Mouse (Mus musculus) CH12.LX (cell line): ENCODE data around the gene Csmd2. TPM values are rescaled to one million over a fixed set of nuclear protein-coding genes. Genes with fewer than 3 reads are reported as not detected.

Experiments
- DNase-seq: peaks from one replicate; pipeline ENCODE4 v3.0.0-alpha.2; 2013; ENCODE audit errors: extremely low read depth
- H3K27ac ChIP-seq: 2 replicates; pipeline ENCODE4 v1.5.1; 2012; ENCODE audit warnings: low read depth, mild to moderate bottlenecking, control low read depth, moderate library complexity; ENCODE audit not compliant: insufficient read depth
- H3K27me3 ChIP-seq: replicated peaks from 2 replicates; pipeline ENCODE3; 2012; ENCODE audit warnings: inconsistent platforms
- H3K36me3 ChIP-seq, 2 experiments: replicated peaks in 1 of 2; 2 replicates each; pipeline versions ENCODE3 to v1.6.1; 2012; ENCODE audit warnings: inconsistent platforms in 1 of 2, low read length in 1 of 2, mild to moderate bottlenecking in 1 of 2, mixed read lengths in 1 of 2, moderate library complexity in 1 of 2; ENCODE audit not compliant: control insufficient read depth in 1 of 2, insufficient read depth in 1 of 2
- H3K4me1 ChIP-seq, 2 experiments: 2 replicates each; pipeline ENCODE4 v1.6.1; 2012; ENCODE audit warnings: inconsistent platforms in 1 of 2, moderate library complexity in 1 of 2; ENCODE audit not compliant: insufficient read depth in 2 of 2, control insufficient read depth in 1 of 2
- H3K4me2 ChIP-seq: 2 replicates; pipeline ENCODE4 v1.6.1; 2012; ENCODE audit warnings: low read depth, mild to moderate bottlenecking, control low read depth; ENCODE audit not compliant: poor library complexity, insufficient read depth, severe bottlenecking
- H3K4me3 ChIP-seq, 3 experiments: fragments of 150-350 bp in 1 of 3; sonication (generic) in 1 of 3; replicated peaks in 1 of 3; 2 replicates each; pipeline versions ENCODE3 to v1.5.1; 2011 to 2012; ENCODE audit warnings: low read depth in 2 of 3, low read length in 2 of 3, mild to moderate bottlenecking in 2 of 3, moderate library complexity in 2 of 3, control low read depth in 1 of 3, improper control_type of control experiment in 1 of 3, inconsistent platforms in 1 of 3, mixed read lengths in 1 of 3; ENCODE audit not compliant: poor library complexity in 1 of 3
- H3K79me2 ChIP-seq: replicated peaks from 2 replicates; pipeline ENCODE4 v1.6.1; 2012; ENCODE audit warnings: mild to moderate bottlenecking, moderate library complexity; ENCODE audit not compliant: control insufficient read depth, poor library complexity, insufficient read depth, severe bottlenecking; ENCODE audit errors: extremely low read depth
- H3K9ac ChIP-seq: 2 replicates; pipeline ENCODE4 v1.6.1; 2012; ENCODE audit warnings: low read depth, mild to moderate bottlenecking, control low read depth, moderate library complexity; ENCODE audit not compliant: insufficient read depth
- H3K9me3 ChIP-seq: replicated peaks from 2 replicates; pipeline ENCODE3; 2012; ENCODE audit warnings: low read length, inconsistent platforms, mixed read lengths
- BHLHE40 ChIP-seq: IDR thresholded peaks from 2 replicates; pipeline ENCODE4 v1.6.1; 2011; ENCODE audit warnings: mild to moderate bottlenecking, low read depth, low read length, improper control_type of control experiment
- CHD1 ChIP-seq: IDR thresholded peaks from 2 replicates; pipeline ENCODE4 v1.6.1; 2012; ENCODE audit warnings: low read depth, low read length, improper control_type of control experiment, inconsistent platforms
- CTCF ChIP-seq, 2 experiments: IDR thresholded peaks in 1 of 2; conservative IDR thresholded peaks in 1 of 2; 2 replicates each; pipeline ENCODE4 v1.5.1; 2011 to 2012; ENCODE audit warnings: low read depth in 2 of 2, low read length in 2 of 2, improper control_type of control experiment in 1 of 2, inconsistent platforms in 1 of 2, mild to moderate bottlenecking in 1 of 2, moderate library complexity in 1 of 2
- ELF1 ChIP-seq: IDR thresholded peaks from 2 replicates; pipeline ENCODE4 v1.6.1; 2014; ENCODE audit warnings: low read depth, mild to moderate bottlenecking, inconsistent platforms, low read length, improper control_type of control experiment
- EP300 ChIP-seq: IDR thresholded peaks from 2 replicates; pipeline ENCODE4 v1.6.1; 2011; ENCODE audit warnings: low read length, improper control_type of control experiment
- ETS1 ChIP-seq: conservative IDR thresholded peaks from 2 replicates; pipeline ENCODE4 v1.6.1; 2012; ENCODE audit warnings: low read depth, mild to moderate bottlenecking, inconsistent platforms, low read length, improper control_type of control experiment, moderate library complexity
- GABPA ChIP-seq: IDR thresholded peaks from 2 replicates; pipeline ENCODE4 v1.6.1; 2012; ENCODE audit warnings: low read depth, low read length, improper control_type of control experiment, inconsistent platforms; ENCODE audit not compliant: insufficient replicate concordance
- JUN ChIP-seq: IDR thresholded peaks from 2 replicates; pipeline ENCODE4 v1.6.1; 2011; ENCODE audit warnings: low read depth, mild to moderate bottlenecking, low read length, improper control_type of control experiment, moderate library complexity; ENCODE audit not compliant: insufficient read depth
- JUND ChIP-seq: conservative IDR thresholded peaks from 2 replicates; pipeline ENCODE4 v1.6.1; 2011; ENCODE audit warnings: low read depth, low read length, improper control_type of control experiment
- MAFK ChIP-seq: IDR thresholded peaks from 2 replicates; pipeline ENCODE4 v1.6.1; 2011; ENCODE audit warnings: low read length, improper control_type of control experiment; ENCODE audit not compliant: insufficient replicate concordance
- MAX ChIP-seq: IDR thresholded peaks from 2 replicates; pipeline ENCODE4 v1.6.1; 2011; ENCODE audit warnings: low read length, improper control_type of control experiment
- MXI1 ChIP-seq: IDR thresholded peaks from 2 replicates; pipeline ENCODE4 v1.6.1; 2011; ENCODE audit warnings: mild to moderate bottlenecking, low read depth, low read length, improper control_type of control experiment
- MYC ChIP-seq: IDR thresholded peaks from 2 replicates; pipeline ENCODE4 v1.6.1; 2011; ENCODE audit warnings: low read depth, mild to moderate bottlenecking, improper control_type of control experiment, low read length
- SIN3A ChIP-seq: IDR thresholded peaks from 2 replicates; pipeline ENCODE4 v1.6.1; 2012; ENCODE audit warnings: low read length, improper control_type of control experiment, inconsistent platforms
- USF1 ChIP-seq: IDR thresholded peaks from 2 replicates; pipeline ENCODE4 v1.6.1; 2014; ENCODE audit warnings: low read depth, mild to moderate bottlenecking, inconsistent platforms, low read length, improper control_type of control experiment
- ZC3H11A ChIP-seq: IDR thresholded peaks from 2 replicates; pipeline ENCODE4 v1.6.1; 2012; ENCODE audit warnings: low read depth, mild to moderate bottlenecking, inconsistent platforms, low read length, improper control_type of control experiment
- ZKSCAN1 ChIP-seq: IDR thresholded peaks from 2 replicates; pipeline ENCODE4 v1.6.1; 2012; ENCODE audit warnings: low read depth, inconsistent platforms, low read length, improper control_type of control experiment, borderline replicate concordance
- dilution Hi-C: fragments of 300-500 bp; cut with MboI; formaldehyde crosslinking; loops from 2 replicates; pipeline ENCODE4 v1.14.3; 2020; ENCODE audit warnings: low sequenced_read_pairs; ENCODE audit not compliant: extremely low pct_unique_long_range_greater_than_20kb, extremely low pct_ligation_motif_present
- in situ Hi-C: fragments of 300-500 bp; cut with MboI; formaldehyde crosslinking; loops from 3 replicates; pipeline ENCODE4 v1.14.3; 2019; ENCODE audit warnings: low sequenced_read_pairs, low pct_ligation_motif_present, low pct_unique_long_range_greater_than_20kb, mixed read lengths
- polyA plus RNA-seq: library from polyadenylated mRNA; unstranded; fragments of >175 nt; gene quantifications from 2 replicates; pipeline ENCODE4 v1.2.1, GENCODE M21; 2012; ENCODE audit warnings: low read depth; ENCODE audit not compliant: insufficient read length
- total RNA-seq, 2 experiments: library from RNA; depleted of rRNA; stranded (reverse); fragments of 300-350 nt in 1 of 2; fragments of >200 nt in 1 of 2; gene quantifications; 2 replicates each; pipeline ENCODE4 v1.2.3; 2012 to 2014

Csmd2 gene
- total and polyA plus RNA-seq, 3 experiments = 0.08 to 0.80 TPM; not detected in 1

GRCm38 (mm10) chr4:128466708-128467107 lies 479.1 kb downstream of the Csmd2 start:
- Histone ChIP-seq H3K9me3 (peaks cover 5% of the 10 kb centered on the region), H3K36me3 (no peaks in the 10 kb centered on the region), H3K79me2 (no peaks in the 10 kb centered on the region), H3K27me3 (peaks cover 24% of the 10 kb centered on the region), H3K4me2 (no peak overlapping the region), H3K4me3 (no peak overlapping the region), H3K9ac (no peak overlapping the region), H3K27ac (no peak overlapping the region), H3K4me1 (peaks cover 6 to 13% of the 10 kb centered on the region in 2 experiments; a peak in 3 of 4 replicates)
- in situ Hi-C loops = no loop called here
- dilution Hi-C loops = no loop called here
- no peak for TF ChIP-seq ELF1
- TF ChIP-seq GABPA = no peak
- no peak for TF ChIP-seq MAX
- no peak for TF ChIP-seq USF1
- no peak for TF ChIP-seq ETS1
- TF ChIP-seq JUN = no peak
- no peak for TF ChIP-seq MYC
- TF ChIP-seq BHLHE40 = no peak
- no peak for TF ChIP-seq EP300
- no peak for TF ChIP-seq SIN3A
- TF ChIP-seq ZC3H11A = no peak
- no peak for TF ChIP-seq JUND
- no peak for TF ChIP-seq MAFK
- no peak for TF ChIP-seq MXI1
- no peak for TF ChIP-seq ZKSCAN1
- TF ChIP-seq, all 38 proteins: peak for 0
- DNase-seq = no peak

GRCm38 (mm10) chr4:128468040-128468439 lies 480.4 kb downstream of the Csmd2 start:
- dilution Hi-C loops = no loop called here
- DNase-seq = no peak
- no peaks in the 10 kb centered on the region for H3K36me3 ChIP-seq
- peaks cover 5% of the 10 kb centered on the region for H3K9me3 ChIP-seq
- in situ Hi-C loops = no loop called here
- no peak overlapping the region for H3K27ac ChIP-seq
- no peak overlapping the region for H3K4me2 ChIP-seq
- TF ChIP-seq CHD1 = no peak
- TF ChIP-seq CTCF (conservative IDR thresholded peaks at IDR 0.05 in 1 of 2, IDR thresholded peaks at IDR 0.05 in 1 of 2; ENCODE audit: low read depth in 2 of 2, low read length in 2 of 2) = peak in 1 of 2 experiments; percentile 15; a peak in 1 of 4 replicates
- TF ChIP-seq BHLHE40 = no peak
- no peak overlapping the region for H3K9ac ChIP-seq
- peaks cover 6 to 15% of the 10 kb centered on the region in 2 experiments; a peak in 3 of 4 replicates for H3K4me1 ChIP-seq
- no peaks in the 10 kb centered on the region for H3K79me2 ChIP-seq
- peaks cover 13% of the 10 kb centered on the region for H3K27me3 ChIP-seq
- no peak overlapping the region for H3K4me3 ChIP-seq
